Mouse (Mus musculus) layer of hippocampus, postnatal 10 days (tissue): ENCODE results near the gene Retsat. TPM values are rescaled to one million over a fixed set of nuclear protein-coding genes. Genes with fewer than 3 reads are reported as not detected.

Experiments used
- DNase-seq, 2 experiments: peaks; one replicate each; pipeline ENCODE4 v3.0.0; 2021; ENCODE audit warnings: low spot score in 2 of 2
- total RNA-seq, 2 experiments: library from RNA; stranded (reverse); gene quantifications; 2 replicates each; pipeline ENCODE4 v1.2.3; 2021

Gene Retsat
- total RNA-seq, 2 experiments from 2014 or later, result 34.3 to 35.6 TPM

GRCm38 (mm10) chr6:72586701-72587100 is 11.6 kb upstream of the Retsat start:
- DNase-seq, result no peak

- no peak for DNase-seq
Measured at GRCm38 (mm10) chr6:72588307-72588706, 10.0 kb upstream of the Retsat start.

- no peak for DNase-seq
Measured at GRCm38 (mm10) chr6:72590111-72590510, 8.2 kb upstream of the Retsat start.

- peak in 1 of 2 experiments; percentile 49 for DNase-seq
Measured at GRCm38 (mm10) chr6:72593011-72593803, 5.1 kb upstream of the Retsat start.

GRCm38 (mm10) chr6:72593914-72594313 is 4.4 kb upstream of the Retsat start:
- DNase-seq, result no peak

GRCm38 (mm10) chr6:72597083-72597874 is 996 bp upstream of the Retsat start:
- peak in 1 of 2 experiments; percentile 45 for DNase-seq

GRCm38 (mm10) chr6:72598791-72599557 is 699 bp downstream of the Retsat start:
- DNase-seq, result peak; percentile 51 to 64

GRCm38 (mm10) chr6:72600216-72600615 is 1.9 kb downstream of the Retsat start:
- DNase-seq, result no peak

GRCm38 (mm10) chr6:72600771-72601170 is 2.5 kb downstream of the Retsat start:
- DNase-seq, result no peak

- peak; percentile 87 to 88 for DNase-seq
Measured at GRCm38 (mm10) chr6:72601732-72602131, 3.5 kb downstream of the Retsat start.

- DNase-seq, result no peak
Measured at GRCm38 (mm10) chr6:72604066-72604465, 5.8 kb downstream of the Retsat start.

- DNase-seq, result no peak
Measured at GRCm38 (mm10) chr6:72607060-72607459, 8.8 kb downstream of the Retsat start.

GRCm38 (mm10) chr6:72607676-72608075 is 9.4 kb downstream of the Retsat start:
- DNase-seq, result no peak

- DNase-seq, result no peak
Measured at GRCm38 (mm10) chr6:72608662-72609184, 10.4 kb downstream of the Retsat start.

- DNase-seq, result no peak
Measured at GRCm38 (mm10) chr6:72610261-72610660, 12.0 kb downstream of the Retsat start.

GRCm38 (mm10) chr6:72615151-72615550 is 16.9 kb downstream of the Retsat start:
- no peak for DNase-seq

- DNase-seq, result no peak
Measured at GRCm38 (mm10) chr6:72615561-72616375, 17.5 kb downstream of the Retsat start.

GRCm38 (mm10) chr6:72616643-72617288 is 18.5 kb downstream of the Retsat start, which contains the start of gene Tgoln1:
Gene Tgoln1, minus strand, starts transcription at chr6:72617000.
- peak; percentile 92 to 94 for DNase-seq

- no peak for DNase-seq
Measured at GRCm38 (mm10) chr6:72619734-72620532, 21.7 kb downstream of the Retsat start.
